Mouse (Mus musculus) CH12.LX (cell line): ENCODE measurements around the gene Rtn4rl2. TPM values are rescaled to one million over a fixed set of nuclear protein-coding genes. Genes with fewer than 3 reads are reported as not detected.

ENCODE experiments used
- DNase-seq: peaks from one replicate; pipeline ENCODE4 v3.0.0-alpha.2; 2013; ENCODE audit errors: extremely low read depth
- H3K27ac ChIP-seq: 2 replicates; pipeline ENCODE4 v1.5.1; 2012; ENCODE audit warnings: low read depth, mild to moderate bottlenecking, control low read depth, moderate library complexity; ENCODE audit not compliant: insufficient read depth
- H3K27me3 ChIP-seq: replicated peaks from 2 replicates; pipeline ENCODE3; 2012; ENCODE audit warnings: inconsistent platforms
- H3K36me3 ChIP-seq, 2 experiments: replicated peaks in 1 of 2; 2 replicates each; pipeline versions ENCODE3 to v1.6.1; 2012; ENCODE audit warnings: inconsistent platforms in 1 of 2, low read length in 1 of 2, mild to moderate bottlenecking in 1 of 2, mixed read lengths in 1 of 2, moderate library complexity in 1 of 2; ENCODE audit not compliant: control insufficient read depth in 1 of 2, insufficient read depth in 1 of 2
- H3K4me1 ChIP-seq, 2 experiments: 2 replicates each; pipeline ENCODE4 v1.6.1; 2012; ENCODE audit warnings: inconsistent platforms in 1 of 2, moderate library complexity in 1 of 2; ENCODE audit not compliant: insufficient read depth in 2 of 2, control insufficient read depth in 1 of 2
- H3K4me2 ChIP-seq: 2 replicates; pipeline ENCODE4 v1.6.1; 2012; ENCODE audit warnings: low read depth, mild to moderate bottlenecking, control low read depth; ENCODE audit not compliant: poor library complexity, insufficient read depth, severe bottlenecking
- H3K4me3 ChIP-seq, 3 experiments: fragments of 150-350 bp in 1 of 3; sonication (generic) in 1 of 3; replicated peaks in 1 of 3; 2 replicates each; pipeline versions ENCODE3 to v1.5.1; 2011 to 2012; ENCODE audit warnings: low read depth in 2 of 3, low read length in 2 of 3, mild to moderate bottlenecking in 2 of 3, moderate library complexity in 2 of 3, control low read depth in 1 of 3, improper control_type of control experiment in 1 of 3, inconsistent platforms in 1 of 3, mixed read lengths in 1 of 3; ENCODE audit not compliant: poor library complexity in 1 of 3
- H3K79me2 ChIP-seq: replicated peaks from 2 replicates; pipeline ENCODE4 v1.6.1; 2012; ENCODE audit warnings: mild to moderate bottlenecking, moderate library complexity; ENCODE audit not compliant: control insufficient read depth, poor library complexity, insufficient read depth, severe bottlenecking; ENCODE audit errors: extremely low read depth
- H3K9ac ChIP-seq: 2 replicates; pipeline ENCODE4 v1.6.1; 2012; ENCODE audit warnings: low read depth, mild to moderate bottlenecking, control low read depth, moderate library complexity; ENCODE audit not compliant: insufficient read depth
- H3K9me3 ChIP-seq: replicated peaks from 2 replicates; pipeline ENCODE3; 2012; ENCODE audit warnings: low read length, inconsistent platforms, mixed read lengths
- CHD1 ChIP-seq: IDR thresholded peaks from 2 replicates; pipeline ENCODE4 v1.6.1; 2012; ENCODE audit warnings: low read depth, low read length, improper control_type of control experiment, inconsistent platforms
- CHD2 ChIP-seq: IDR thresholded peaks from 2 replicates; pipeline ENCODE4 v1.6.1; 2011; ENCODE audit warnings: low read length, improper control_type of control experiment
- CTCF ChIP-seq, 2 experiments: IDR thresholded peaks in 1 of 2; conservative IDR thresholded peaks in 1 of 2; 2 replicates each; pipeline ENCODE4 v1.5.1; 2011 to 2012; ENCODE audit warnings: low read depth in 2 of 2, low read length in 2 of 2, improper control_type of control experiment in 1 of 2, inconsistent platforms in 1 of 2, mild to moderate bottlenecking in 1 of 2, moderate library complexity in 1 of 2
- E2F4 ChIP-seq: IDR thresholded peaks from 2 replicates; pipeline ENCODE4 v1.6.1; 2011; ENCODE audit warnings: low read depth, low read length, improper control_type of control experiment; ENCODE audit not compliant: insufficient replicate concordance
- ELF1 ChIP-seq: IDR thresholded peaks from 2 replicates; pipeline ENCODE4 v1.6.1; 2014; ENCODE audit warnings: low read depth, mild to moderate bottlenecking, inconsistent platforms, low read length, improper control_type of control experiment
- ETS1 ChIP-seq: conservative IDR thresholded peaks from 2 replicates; pipeline ENCODE4 v1.6.1; 2012; ENCODE audit warnings: low read depth, mild to moderate bottlenecking, inconsistent platforms, low read length, improper control_type of control experiment, moderate library complexity
- GABPA ChIP-seq: IDR thresholded peaks from 2 replicates; pipeline ENCODE4 v1.6.1; 2012; ENCODE audit warnings: low read depth, low read length, improper control_type of control experiment, inconsistent platforms; ENCODE audit not compliant: insufficient replicate concordance
- IRF4 ChIP-seq: IDR thresholded peaks from 2 replicates; pipeline ENCODE4 v1.6.1; 2014; ENCODE audit warnings: low read depth, mild to moderate bottlenecking, inconsistent platforms, low read length, improper control_type of control experiment
- KAT2A ChIP-seq: IDR thresholded peaks from 2 replicates; pipeline ENCODE4 v1.6.1; 2012; ENCODE audit warnings: low read length, improper control_type of control experiment, inconsistent platforms; ENCODE audit not compliant: insufficient replicate concordance
- MAX ChIP-seq: IDR thresholded peaks from 2 replicates; pipeline ENCODE4 v1.6.1; 2011; ENCODE audit warnings: low read length, improper control_type of control experiment
- MEF2A ChIP-seq: IDR thresholded peaks from 2 replicates; pipeline ENCODE4 v1.6.1; 2014; ENCODE audit warnings: low read depth, mild to moderate bottlenecking, inconsistent platforms, low read length, improper control_type of control experiment, borderline replicate concordance
- MXI1 ChIP-seq: IDR thresholded peaks from 2 replicates; pipeline ENCODE4 v1.6.1; 2011; ENCODE audit warnings: mild to moderate bottlenecking, low read depth, low read length, improper control_type of control experiment
- MYC ChIP-seq: IDR thresholded peaks from 2 replicates; pipeline ENCODE4 v1.6.1; 2011; ENCODE audit warnings: low read depth, mild to moderate bottlenecking, improper control_type of control experiment, low read length
- PAX5 ChIP-seq: IDR thresholded peaks from 2 replicates; pipeline ENCODE4 v1.6.1; 2012; ENCODE audit warnings: low read length, inconsistent platforms, mixed read lengths
- POLR2A ChIP-seq: IDR thresholded peaks from 2 replicates; pipeline ENCODE4 v1.6.1; 2011; ENCODE audit warnings: low read depth, mild to moderate bottlenecking, improper control_type of control experiment, low read length
- POLR2AphosphoS2 ChIP-seq: IDR thresholded peaks from 2 replicates; pipeline ENCODE4 v1.6.1; 2011; ENCODE audit warnings: low read depth, low read length, improper control_type of control experiment
- RAD21 ChIP-seq: IDR thresholded peaks from 2 replicates; pipeline ENCODE4 v1.6.1; 2011; ENCODE audit warnings: low read depth, mild to moderate bottlenecking, low read length, improper control_type of control experiment, moderate library complexity
- RCOR1 ChIP-seq: conservative IDR thresholded peaks from 2 replicates; pipeline ENCODE4 v1.6.1; 2012; ENCODE audit warnings: low read depth, mild to moderate bottlenecking, inconsistent platforms, low read length, improper control_type of control experiment
- SIN3A ChIP-seq: IDR thresholded peaks from 2 replicates; pipeline ENCODE4 v1.6.1; 2012; ENCODE audit warnings: low read length, improper control_type of control experiment, inconsistent platforms
- TCF12 ChIP-seq: IDR thresholded peaks from 2 replicates; pipeline ENCODE4 v1.6.1; 2014; ENCODE audit warnings: low read depth, mild to moderate bottlenecking, inconsistent platforms, low read length, improper control_type of control experiment
- UBTF ChIP-seq: IDR thresholded peaks from 2 replicates; pipeline ENCODE4 v1.6.1; 2012; ENCODE audit warnings: low read depth, mild to moderate bottlenecking, inconsistent platforms, low read length, improper control_type of control experiment, moderate library complexity
- ZC3H11A ChIP-seq: IDR thresholded peaks from 2 replicates; pipeline ENCODE4 v1.6.1; 2012; ENCODE audit warnings: low read depth, mild to moderate bottlenecking, inconsistent platforms, low read length, improper control_type of control experiment
- ZKSCAN1 ChIP-seq: IDR thresholded peaks from 2 replicates; pipeline ENCODE4 v1.6.1; 2012; ENCODE audit warnings: low read depth, inconsistent platforms, low read length, improper control_type of control experiment, borderline replicate concordance
- ZMIZ1 ChIP-seq: IDR thresholded peaks from 2 replicates; pipeline ENCODE4 v1.6.1; 2012; ENCODE audit warnings: low read depth, mild to moderate bottlenecking, inconsistent platforms, low read length, improper control_type of control experiment
- ZNF384 ChIP-seq: IDR thresholded peaks from 2 replicates; pipeline ENCODE4 v1.6.1; 2012; ENCODE audit warnings: low read depth, low read length, improper control_type of control experiment, inconsistent platforms
- dilution Hi-C: fragments of 300-500 bp; cut with MboI; formaldehyde crosslinking; loops from 2 replicates; pipeline ENCODE4 v1.14.3; 2020; ENCODE audit warnings: low sequenced_read_pairs; ENCODE audit not compliant: extremely low pct_unique_long_range_greater_than_20kb, extremely low pct_ligation_motif_present
- in situ Hi-C: fragments of 300-500 bp; cut with MboI; formaldehyde crosslinking; loops from 3 replicates; pipeline ENCODE4 v1.14.3; 2019; ENCODE audit warnings: low sequenced_read_pairs, low pct_ligation_motif_present, low pct_unique_long_range_greater_than_20kb, mixed read lengths
- polyA plus RNA-seq: library from polyadenylated mRNA; unstranded; fragments of >175 nt; gene quantifications from 2 replicates; pipeline ENCODE4 v1.2.1, GENCODE M21; 2012; ENCODE audit warnings: low read depth; ENCODE audit not compliant: insufficient read length
- total RNA-seq, 2 experiments: library from RNA; depleted of rRNA; stranded (reverse); fragments of 300-350 nt in 1 of 2; fragments of >200 nt in 1 of 2; gene quantifications; 2 replicates each; pipeline ENCODE4 v1.2.3; 2012 to 2014

Rtn4rl2 gene
- total and polyA plus RNA-seq, 3 experiments, result not detected

- dilution Hi-C loops, result no loop called here
- no peak overlapping the region for H3K27ac ChIP-seq
Measured at GRCm38 (mm10) chr2:84915330-84915729, 28.8 kb upstream of the Rtn4rl2 start.

DNA sequence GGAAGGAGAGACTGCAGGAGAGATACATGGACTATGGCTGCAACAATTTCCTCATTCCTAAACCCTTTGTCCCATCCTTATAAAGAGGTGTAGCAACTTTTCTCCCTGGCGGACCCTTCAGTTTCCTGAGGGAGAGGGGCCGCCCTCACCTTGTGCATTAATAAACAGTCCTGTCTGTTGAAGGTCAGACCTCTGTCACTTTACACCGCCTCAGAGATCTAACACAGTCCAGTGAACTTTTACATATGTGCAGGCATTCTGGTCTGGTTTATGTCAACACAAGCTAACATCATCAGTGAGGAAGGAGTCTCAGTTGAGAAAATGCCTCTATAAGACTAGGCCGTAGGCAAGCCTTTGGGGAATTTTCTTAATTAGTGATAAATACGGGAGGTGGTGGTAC, 27.4 kb upstream of the Rtn4rl2 start:
- Histone ChIP-seq H3K36me3 (no peaks in the 10 kb centered on the region), H3K79me2 (no peaks in the 10 kb centered on the region), H3K27me3 (no peaks in the 10 kb centered on the region), H3K27ac (no peak overlapping the region), H3K4me2 (no peak overlapping the region), H3K4me3 (no peak overlapping the region), H3K4me1 (peaks cover 2 to 6% of the 10 kb centered on the region in 2 experiments; a peak in 1 of 4 replicates), H3K9ac (no peak overlapping the region), H3K9me3 (no peaks in the 10 kb centered on the region)
- in situ Hi-C loops, result no loop called here
- no peak for DNase-seq
- TF ChIP-seq ZC3H11A (no peak), ZMIZ1 (no peak), IRF4 (no peak), MYC (no peak), KAT2A (no peak), POLR2AphosphoS2 (no peak), E2F4 (no peak), PAX5 (no peak), POLR2A (no peak), CHD1 (no peak), GABPA (no peak), MAX (no peak)
- dilution Hi-C loops, result no loop called here

More at GRCm38 (mm10) chr2:84915330-84915729, 28.8 kb upstream of the Rtn4rl2 start:
- H3K4me3 ChIP-seq, result no peak overlapping the region
- DNase-seq, result no peak
- H3K27me3 ChIP-seq, result no peaks in the 10 kb centered on the region
- TF ChIP-seq MAX (no peak), MXI1 (no peak), SIN3A (no peak), RCOR1 (no peak), RAD21 (no peak), TCF12 (no peak), ZNF384 (no peak), MEF2A (no peak), ETS1 (no peak), CTCF (conservative IDR thresholded peaks at IDR 0.05 in 1 of 2, IDR thresholded peaks at IDR 0.05 in 1 of 2; ENCODE audit: low read depth in 2 of 2, low read length in 2 of 2) (no peak), MYC (no peak), ZMIZ1 (no peak), CHD2 (no peak), UBTF (no peak), ZKSCAN1 (no peak), ELF1 (no peak), POLR2AphosphoS2 (no peak)
- H3K9me3 ChIP-seq, result no peaks in the 10 kb centered on the region
- in situ Hi-C loops, result no loop called here
- peaks cover 2 to 11% of the 10 kb centered on the region in 2 experiments; a peak in 1 of 4 replicates for H3K4me1 ChIP-seq
- H3K4me2 ChIP-seq, result no peak overlapping the region
- no peak overlapping the region for H3K9ac ChIP-seq
- no peaks in the 10 kb centered on the region for H3K36me3 ChIP-seq
- H3K79me2 ChIP-seq, result no peaks in the 10 kb centered on the region
